Mouse (Mus musculus) forebrain, embryonic 16.5 days (tissue): ENCODE data around the gene Sell. TPM values are rescaled to one million over a fixed set of nuclear protein-coding genes. Genes with fewer than 3 reads are reported as not detected.

ENCODE experiments used
- ATAC-seq: fragments of 200-750 bp; cut with Nextera tagmentation; 2 replicates; pipeline ENCODE4 v1.8.0; 2017; ENCODE audit warnings: mild to moderate bottlenecking, moderate library complexity
- H3K27ac ChIP-seq: fragments of 300-500 bp; sonication (generic); 2 replicates; pipeline ENCODE4 v1.5.1; 2014; ENCODE audit warnings: low read length, control low read depth
- H3K27me3 ChIP-seq: fragments of 300-500 bp; sonication (generic); replicated peaks from 2 replicates; pipeline ENCODE4 v1.6.1; 2014; ENCODE audit warnings: low read length; ENCODE audit not compliant: control insufficient read depth, insufficient read depth
- H3K36me3 ChIP-seq: fragments of 300-500 bp; sonication (generic); 2 replicates; pipeline ENCODE4 v1.6.1; 2014; ENCODE audit not compliant: control insufficient read depth, insufficient read depth
- H3K4me1 ChIP-seq: fragments of 300-500 bp; sonication (generic); replicated peaks from 2 replicates; pipeline ENCODE4 v1.6.1; 2014; ENCODE audit warnings: low read length; ENCODE audit not compliant: control insufficient read depth, insufficient read depth
- H3K4me2 ChIP-seq: fragments of 300-500 bp; sonication (generic); 2 replicates; pipeline ENCODE4 v1.6.1; 2014; ENCODE audit warnings: mild to moderate bottlenecking, low read length, control low read depth
- H3K4me3 ChIP-seq: fragments of 300-500 bp; sonication (generic); replicated peaks from 2 replicates; pipeline ENCODE4 v1.5.1; 2014; ENCODE audit warnings: mild to moderate bottlenecking, low read length, control low read depth
- H3K9ac ChIP-seq: fragments of 300-500 bp; sonication (generic); replicated peaks from 2 replicates; pipeline ENCODE4 v1.6.1; 2014; ENCODE audit warnings: low read depth, low read length, control low read depth
- H3K9me3 ChIP-seq: fragments of 300-500 bp; sonication (generic); 2 replicates; pipeline ENCODE4 v1.6.1; 2016; ENCODE audit warnings: low read length; ENCODE audit not compliant: control insufficient read depth
- WGBS: fragments of 180-500 bp; shearing (Covaris S2); extraction: QIAGEN DNeasy Blood & Tissue Kit; methylation state at CpG from one replicate; pipeline ENCODE4 v1.1.7; 2014; 5-methylcytosine and 5-hydroxymethylcytosine counted together
- polyA plus RNA-seq: library from polyadenylated mRNA; unstranded; fragments of >200 nt; fragmentation: Nextera tagmentation; extraction: Ambion mirVana; gene quantifications from 2 replicates; pipeline ENCODE4 v1.2.1, GENCODE M21; 2015

Gene Sell
- polyA plus RNA-seq, 1 experiment from 2014 or later, result 0.11 TPM

GRCm38 (mm10) chr1:164115647-164116046 lies 53.9 kb downstream of the Sell start:
- no peak overlapping the region for H3K4me3 ChIP-seq
- no peaks in the 10 kb centered on the region for H3K9me3 ChIP-seq
- no peak overlapping the region for H3K4me2 ChIP-seq
- 38% methylated on average over 6 of the region's 6 CpGs for WGBS
- no peaks in the 10 kb centered on the region for H3K4me1 ChIP-seq
- no peak overlapping the region for H3K9ac ChIP-seq
- H3K36me3 ChIP-seq, result no peaks in the 10 kb centered on the region
- no peak for ATAC-seq
- no peak overlapping the region for H3K27ac ChIP-seq
- no peaks in the 10 kb centered on the region for H3K27me3 ChIP-seq

GRCm38 (mm10) chr1:164117869-164118268 lies 56.1 kb downstream of the Sell start:
- H3K4me1 ChIP-seq, result no peaks in the 10 kb centered on the region
- WGBS, result 89% methylated on average over 6 of the region's 6 CpGs

GRCm38 (mm10) chr1:164119892-164120776 lies 58.4 kb downstream of the Sell start:
- no peak overlapping the region for H3K4me3 ChIP-seq
- no peaks in the 10 kb centered on the region for H3K9me3 ChIP-seq
- no peaks in the 10 kb centered on the region for H3K27me3 ChIP-seq
- H3K9ac ChIP-seq, result no peak overlapping the region
- H3K4me2 ChIP-seq, result no peak overlapping the region
- H3K36me3 ChIP-seq, result no peaks in the 10 kb centered on the region
- H3K4me1 ChIP-seq, result no peaks in the 10 kb centered on the region
- H3K27ac ChIP-seq, result no peak overlapping the region
- ATAC-seq, result no peak
- WGBS, result 88% methylated on average over 3 of the region's 3 CpGs

More at GRCm38 (mm10) chr1:164117869-164118268, 56.1 kb downstream of the Sell start:
- Histone ChIP-seq H3K4me2 (no peak overlapping the region), H3K4me3 (no peak overlapping the region), H3K27me3 (no peaks in the 10 kb centered on the region), H3K27ac (no peak overlapping the region), H3K36me3 (no peaks in the 10 kb centered on the region), H3K9me3 (no peaks in the 10 kb centered on the region), H3K9ac (no peak overlapping the region)
- no peak for ATAC-seq

GRCm38 (mm10) chr1:164120777-164121158 lies 59.0 kb downstream of the Sell start:
- no peaks in the 10 kb centered on the region for H3K9me3 ChIP-seq
- H3K4me1 ChIP-seq, result no peaks in the 10 kb centered on the region
- no peak overlapping the region for H3K4me3 ChIP-seq
- H3K27me3 ChIP-seq, result no peaks in the 10 kb centered on the region
- 95% methylated on average over 3 of the region's 3 CpGs for WGBS
- no peak overlapping the region for H3K4me2 ChIP-seq
- no peak overlapping the region for H3K9ac ChIP-seq
- no peaks in the 10 kb centered on the region for H3K36me3 ChIP-seq
- no peak overlapping the region for H3K27ac ChIP-seq
- no peak for ATAC-seq

- ATAC-seq, result no peak
- H3K36me3 ChIP-seq, result no peaks in the 10 kb centered on the region
- no peak overlapping the region for H3K27ac ChIP-seq
- 77% methylated on average over 3 of the region's 3 CpGs for WGBS
- H3K9ac ChIP-seq, result no peak overlapping the region
- no peaks in the 10 kb centered on the region for H3K27me3 ChIP-seq
- H3K9me3 ChIP-seq, result no peaks in the 10 kb centered on the region
- no peaks in the 10 kb centered on the region for H3K4me1 ChIP-seq
- no peak overlapping the region for H3K4me2 ChIP-seq
- no peak overlapping the region for H3K4me3 ChIP-seq
Observed at GRCm38 (mm10) chr1:164123836-164124235, 62.1 kb downstream of the Sell start.

GRCm38 (mm10) chr1:164130013-164130412 lies 68.2 kb downstream of the Sell start:
- H3K27ac ChIP-seq, result no peak overlapping the region
- H3K9ac ChIP-seq, result no peak overlapping the region
- ATAC-seq, result no peak
- H3K4me3 ChIP-seq, result no peak overlapping the region
- H3K4me1 ChIP-seq, result no peaks in the 10 kb centered on the region
- H3K36me3 ChIP-seq, result no peaks in the 10 kb centered on the region
- H3K27me3 ChIP-seq, result no peaks in the 10 kb centered on the region
- WGBS, result 62% methylated on average over 3 of the region's 3 CpGs
- no peaks in the 10 kb centered on the region for H3K9me3 ChIP-seq
- no peak overlapping the region for H3K4me2 ChIP-seq

- Histone ChIP-seq H3K4me3 (no peak overlapping the region), H3K4me1 (no peaks in the 10 kb centered on the region), H3K9ac (no peak overlapping the region), H3K36me3 (no peaks in the 10 kb centered on the region), H3K27me3 (no peaks in the 10 kb centered on the region), H3K4me2 (no peak overlapping the region), H3K9me3 (no peaks in the 10 kb centered on the region), H3K27ac (no peak overlapping the region)
- 81% methylated on average over 1 of the region's 1 CpGs for WGBS
- no peak for ATAC-seq
Observed at GRCm38 (mm10) chr1:164132609-164133008, 70.8 kb downstream of the Sell start.

Other genes starting within 250 kb of the Sell start
- 19.2 and 20.7 TPM in 2 replicates for gene Scyl3, start 132.9 kb upstream of the Sell start, polyA plus RNA-seq
- 9.6 and 10.5 TPM in 2 replicates for gene BC055324, start 67.2 kb upstream of the Sell start, polyA plus RNA-seq
- 8.3 and 8.5 TPM in 2 replicates for gene Mettl18, start 67.1 kb upstream of the Sell start, polyA plus RNA-seq
- not detected in 2 replicates for gene Sele, start 13.7 kb upstream of the Sell start, polyA plus RNA-seq
- gene Selp, start 53.3 kb downstream of the Sell start, polyA plus RNA-seq, result 0.19 TPM in 1 of 2 replicates, not detected in the other
- 0.04 and 0.11 TPM in 2 replicates for gene F5, start 89.9 kb downstream of the Sell start, polyA plus RNA-seq
- 7.5 and 8.0 TPM in 2 replicates for gene Slc19a2, start 187.1 kb downstream of the Sell start, polyA plus RNA-seq
- gene Ccdc181, start 213.6 kb downstream of the Sell start, polyA plus RNA-seq, result 22.7 and 25.5 TPM in 2 replicates
- 43.3 and 45.4 TPM in 2 replicates for gene Nme7, start 242.1 kb downstream of the Sell start, polyA plus RNA-seq
- gene Blzf1, start 245.5 kb downstream of the Sell start, polyA plus RNA-seq, result 31.6 and 33.7 TPM in 2 replicates